Mouse (Mus musculus): Measurements from ENCODE around the gene Tuft1. TPM values are rescaled to one million over a fixed set of nuclear protein-coding genes. Genes with fewer than 3 reads are reported as not detected.

Tuft1 gene
- polyA plus RNA-seq, 1 experiment = 13.2 TPM

DNA sequence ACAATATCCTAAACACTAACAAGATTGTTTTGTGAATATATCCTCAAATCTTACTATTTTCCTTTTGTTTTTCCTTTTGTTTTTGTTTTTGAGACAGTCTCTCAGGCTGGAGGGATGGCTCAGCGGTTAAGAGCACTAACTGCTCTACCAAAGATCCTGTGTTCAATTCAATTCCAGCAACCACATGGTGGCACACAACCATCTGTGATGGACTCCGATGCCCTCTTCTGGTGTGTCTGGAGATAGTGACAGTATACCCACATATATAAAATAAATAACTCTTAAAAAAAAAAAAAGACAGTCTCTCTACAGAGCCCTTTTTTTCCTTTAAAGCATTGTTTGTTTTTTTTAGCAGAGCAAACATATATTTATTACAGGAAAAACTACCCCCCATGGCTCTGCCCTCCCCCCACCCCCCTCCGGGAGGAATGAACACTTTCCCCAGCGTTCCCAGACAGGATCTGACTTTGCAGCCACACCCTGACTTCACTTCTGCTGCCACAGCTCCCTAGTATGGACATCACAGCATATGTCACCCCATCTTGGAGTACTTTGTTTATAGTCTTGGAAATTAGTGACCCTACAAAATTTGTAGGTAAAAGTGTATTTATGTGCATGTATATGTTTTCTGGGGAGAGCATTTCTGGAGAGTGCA is 94.2 kb downstream of the Tuft1 start:
- Histone ChIP-seq H3K27ac (ENCODE audit: control insufficient read depth, insufficient read depth, low read depth, low read length) (no peak overlapping the region), H3K4me1 (ENCODE audit: control insufficient read depth, insufficient read depth, low read length) (no peaks in the 10 kb centered on the region), H3K36me3 (ENCODE audit: control insufficient read depth, insufficient read depth, low read length) (no peaks in the 10 kb centered on the region), H3K4me3 (ENCODE audit: control insufficient read depth, low read depth, low read length) (no peak overlapping the region), H3K27me3 (ENCODE audit: control insufficient read depth, insufficient read depth, low read length) (no peaks in the 10 kb centered on the region)
- TF ChIP-seq POLR2A (IDR thresholded peaks at IDR 0.05; ENCODE audit: control insufficient read depth, low read depth, low read length) (no peak), CTCF (IDR thresholded peaks at IDR 0.05; ENCODE audit: control insufficient read depth, insufficient read depth, insufficient replicate concordance, low read depth, low read length) (no peak)

DNA sequence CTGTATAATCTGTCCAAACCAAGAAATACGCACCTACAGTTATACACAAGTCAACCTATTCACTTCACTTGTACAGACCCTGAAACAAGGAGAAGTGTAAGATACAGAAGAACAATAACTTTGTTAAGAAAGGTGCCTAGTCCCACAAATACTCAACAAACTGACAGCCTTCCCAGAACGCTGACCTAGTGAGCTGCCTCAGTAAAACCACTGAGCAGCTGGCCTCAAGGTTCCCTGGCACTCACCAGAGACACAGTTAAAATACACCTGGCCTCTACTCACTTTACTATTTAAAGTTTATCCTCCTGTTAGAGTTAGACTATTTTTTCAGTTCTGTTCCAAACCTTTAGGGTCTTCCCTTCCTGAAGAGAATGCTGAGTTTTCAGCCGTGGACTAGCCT is 95.5 kb downstream of the Tuft1 start:
- Histone ChIP-seq H3K27ac (ENCODE audit: control insufficient read depth, insufficient read depth, low read depth, low read length) (no peak overlapping the region), H3K4me1 (ENCODE audit: control insufficient read depth, insufficient read depth, low read length) (no peaks in the 10 kb centered on the region), H3K27me3 (ENCODE audit: control insufficient read depth, insufficient read depth, low read length) (no peaks in the 10 kb centered on the region), H3K36me3 (ENCODE audit: control insufficient read depth, insufficient read depth, low read length) (peaks cover 2% of the 10 kb centered on the region; the same call in 1 of the 2 replicates), H3K4me3 (ENCODE audit: control insufficient read depth, low read depth, low read length) (no peak overlapping the region)
- TF ChIP-seq POLR2A (IDR thresholded peaks at IDR 0.05; ENCODE audit: control insufficient read depth, low read depth, low read length) = no peak
- no peak for TF ChIP-seq CTCF (IDR thresholded peaks at IDR 0.05; ENCODE audit: control insufficient read depth, insufficient read depth, insufficient replicate concordance, low read depth, low read length)

Other genes starting within 250 kb of the Tuft1 start
- gene Tdrkh, start 245.6 kb downstream of the Tuft1 start, polyA plus RNA-seq (2012; rRNA removed) = 5.5 and 8.9 TPM in 2 replicates
- 16.8 and 17.1 TPM in 2 replicates for gene Mrpl9, start 215.6 kb downstream of the Tuft1 start, polyA plus RNA-seq (2012; rRNA removed)
- 2,779 and 3,078 TPM in 2 replicates for gene Oaz3, start 215.0 kb downstream of the Tuft1 start, polyA plus RNA-seq (2012; rRNA removed)
- gene Celf3, start 180.6 kb downstream of the Tuft1 start, polyA plus RNA-seq (2012; rRNA removed) = 243 and 256 TPM in 2 replicates
- 107 and 109 TPM in 2 replicates for gene Riiad1, start 178.5 kb downstream of the Tuft1 start, polyA plus RNA-seq (2012; rRNA removed)
- gene Snx27, start 76.2 kb downstream of the Tuft1 start, polyA plus RNA-seq (2012; rRNA removed) = 18.5 and 19.0 TPM in 2 replicates
- gene Gm10972, start 15.8 kb downstream of the Tuft1 start, polyA plus RNA-seq (2012; rRNA removed) = not detected in 2 replicates
- 0.24 TPM in 1 of 2 replicates, not detected in the other for gene Selenbp2, start 34.7 kb upstream of the Tuft1 start, polyA plus RNA-seq (2012; rRNA removed)
- 12.6 and 17.4 TPM in 2 replicates for gene Cgn, start 127.6 kb upstream of the Tuft1 start, polyA plus RNA-seq (2012; rRNA removed)
- gene Pogz, start 178.7 kb upstream of the Tuft1 start, polyA plus RNA-seq (2012; rRNA removed) = 13.9 and 15.9 TPM in 2 replicates
- 140 and 167 TPM in 2 replicates for gene Psmb4, start 228.1 kb upstream of the Tuft1 start, polyA plus RNA-seq (2012; rRNA removed)

Measured in testis, adult 2 months (tissue).